Mouse (Mus musculus): Measurements from ENCODE around the gene Cdh10. TPM values are rescaled to one million over a fixed set of nuclear protein-coding genes. Genes with fewer than 3 reads are reported as not detected.

Gene Cdh10
- total RNA-seq, 2 experiments from 2014 or later = not detected

DNA sequence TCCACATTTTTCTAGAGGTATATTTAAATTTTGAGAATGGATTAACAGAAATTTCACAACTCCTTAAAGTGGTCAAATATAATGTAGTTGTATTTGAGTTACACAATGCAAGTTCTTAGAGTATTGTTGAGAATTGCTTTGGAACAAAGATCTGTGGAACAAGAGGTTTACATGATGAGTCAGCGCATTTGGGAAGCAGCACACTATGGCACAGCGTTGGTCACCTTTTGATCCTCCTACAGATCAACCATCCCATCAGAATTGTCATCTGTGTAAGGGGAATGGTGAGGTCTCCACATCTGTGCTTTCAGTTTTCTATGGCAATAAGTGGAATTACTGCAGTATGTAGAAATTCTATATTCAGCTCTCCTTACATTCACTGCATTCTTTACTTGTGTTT, 108.2 kb downstream of the Cdh10 start:
- ATAC-seq (replicated peaks; ENCODE audit: low FRiP score, low TSS enrichment, poor library complexity, severe bottlenecking) = no peak

DNA sequence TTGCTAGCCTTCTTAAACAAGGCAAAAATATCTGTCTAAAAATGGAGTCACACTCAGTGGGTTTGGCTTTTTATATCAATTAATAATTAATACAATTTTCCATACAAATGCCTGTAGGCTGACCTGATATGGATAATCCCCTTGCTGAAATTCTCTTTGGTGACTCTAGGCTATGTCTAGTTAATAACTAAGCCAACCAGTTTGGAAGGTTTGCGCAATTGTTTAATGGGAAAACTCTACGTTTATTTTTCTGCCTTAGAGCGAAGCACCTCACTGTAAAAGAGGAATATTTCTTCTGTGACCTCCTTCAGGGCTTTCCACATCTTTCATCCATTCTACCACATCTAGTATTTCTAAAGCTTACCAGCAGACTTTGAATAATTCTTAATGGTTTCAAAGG, 133.5 kb downstream of the Cdh10 start:
- ATAC-seq (replicated peaks; ENCODE audit: low FRiP score, low TSS enrichment, poor library complexity, severe bottlenecking) = no peak

GRCm38 (mm10) chr15:18975041-18975440, 156.3 kb downstream of the Cdh10 start:
- ATAC-seq (replicated peaks; ENCODE audit: low FRiP score, low TSS enrichment, poor library complexity, severe bottlenecking) = no peak

DNA sequence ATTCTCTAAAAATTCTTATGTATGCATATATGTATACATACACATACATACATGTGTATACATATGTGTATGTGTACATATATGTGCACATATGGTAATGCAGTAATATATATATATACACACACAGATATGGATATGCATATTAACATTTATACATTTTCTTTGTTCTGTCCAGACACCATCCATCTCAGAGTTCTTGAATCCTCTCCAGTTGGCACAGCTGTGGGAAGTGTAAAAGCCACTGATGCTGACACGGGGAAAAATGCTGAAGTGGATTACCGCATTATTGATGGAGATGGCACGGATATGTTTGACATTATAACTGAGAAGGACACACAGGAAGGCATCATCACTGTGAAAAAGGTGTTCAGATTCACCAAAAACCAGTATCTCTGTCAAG, 166.1 kb downstream of the Cdh10 start:
- ATAC-seq (replicated peaks; ENCODE audit: low FRiP score, low TSS enrichment, poor library complexity, severe bottlenecking) = no peak

DNA sequence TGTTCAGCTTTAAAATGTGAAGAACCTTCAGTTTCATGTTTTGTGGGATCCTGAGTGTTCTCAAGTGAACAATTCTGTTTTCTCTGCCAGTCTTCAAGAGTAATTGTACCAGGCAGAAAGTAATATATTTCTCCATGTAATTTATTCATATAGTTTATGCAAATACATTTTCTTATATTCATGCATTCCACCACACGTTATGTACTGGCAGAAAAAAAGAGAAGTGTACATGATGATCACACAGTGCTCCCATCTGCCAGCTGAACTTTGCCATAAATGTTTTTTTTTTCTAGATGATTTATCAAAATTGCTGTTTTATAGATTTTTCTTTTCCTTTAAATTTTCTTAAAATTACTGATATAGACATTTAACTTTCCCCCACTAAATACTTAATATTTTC, 168.9 kb downstream of the Cdh10 start:
- no peak for ATAC-seq (replicated peaks; ENCODE audit: low FRiP score, low TSS enrichment, poor library complexity, severe bottlenecking)

DNA sequence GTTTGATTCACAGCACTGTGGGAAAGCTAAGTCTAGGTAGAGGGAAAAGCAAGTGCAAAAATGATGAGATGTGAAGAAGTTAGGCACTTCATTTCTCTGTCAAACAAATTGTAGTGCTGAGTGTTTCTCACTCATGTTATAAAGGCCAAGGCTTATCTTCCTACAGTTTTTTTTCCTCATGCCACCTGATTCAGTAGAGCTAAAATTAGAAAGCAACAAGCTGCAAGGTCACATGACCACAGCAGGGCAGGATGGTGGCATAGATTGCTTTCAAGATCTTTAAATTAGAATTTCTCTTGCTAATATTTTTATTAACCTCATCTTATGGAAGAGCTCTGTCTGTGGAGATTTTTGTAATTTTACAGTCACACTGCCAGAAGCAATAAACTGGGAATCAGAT, 174.8 kb downstream of the Cdh10 start:
- no peak for ATAC-seq (replicated peaks; ENCODE audit: low FRiP score, low TSS enrichment, poor library complexity, severe bottlenecking)

DNA sequence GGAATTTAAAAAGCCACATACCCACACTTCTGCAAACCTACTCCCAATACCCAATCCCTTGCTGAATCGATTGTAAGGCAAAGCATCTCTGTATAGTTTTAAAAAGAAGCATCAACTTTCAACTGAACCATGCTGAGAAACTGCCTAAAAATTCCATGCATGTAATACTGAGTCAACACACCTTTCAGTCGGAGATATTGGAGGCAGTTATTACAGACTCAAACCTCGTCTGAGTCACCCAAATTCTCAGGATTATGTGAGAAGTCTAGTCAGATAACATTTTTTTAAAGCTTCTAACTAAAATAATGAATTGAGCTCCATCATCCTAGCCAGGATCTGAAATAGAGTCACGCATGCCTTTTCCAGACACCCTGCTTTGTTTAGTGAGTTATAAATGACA, 175.5 kb downstream of the Cdh10 start:
- no peak for ATAC-seq (replicated peaks; ENCODE audit: low FRiP score, low TSS enrichment, poor library complexity, severe bottlenecking)

GRCm38 (mm10) chr15:19010829-19011228, 192.1 kb downstream of the Cdh10 start:
- ATAC-seq (replicated peaks; ENCODE audit: low FRiP score, low TSS enrichment, poor library complexity, severe bottlenecking) = no peak

DNA sequence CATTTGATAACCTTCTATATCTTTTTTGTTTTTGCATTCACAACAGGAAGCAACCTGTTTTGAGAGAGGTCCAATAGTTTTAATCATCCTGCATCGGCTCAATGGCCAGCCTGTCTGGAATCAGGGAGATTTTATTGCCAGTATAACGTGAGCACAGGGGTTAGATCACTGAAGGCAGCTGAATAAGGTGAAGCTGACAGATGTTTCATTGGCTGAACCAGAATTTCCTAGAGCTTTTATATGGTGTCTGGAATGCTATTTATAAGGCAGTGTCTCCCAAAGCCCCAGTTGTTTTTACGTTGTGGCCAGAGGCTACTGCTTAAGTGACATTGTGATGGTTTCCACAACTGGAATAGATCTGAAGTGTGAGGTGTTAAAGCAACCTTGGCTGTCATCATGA, 214.2 kb downstream of the Cdh10 start:
- ATAC-seq (replicated peaks; ENCODE audit: low FRiP score, low TSS enrichment, poor library complexity, severe bottlenecking) = no peak

DNA sequence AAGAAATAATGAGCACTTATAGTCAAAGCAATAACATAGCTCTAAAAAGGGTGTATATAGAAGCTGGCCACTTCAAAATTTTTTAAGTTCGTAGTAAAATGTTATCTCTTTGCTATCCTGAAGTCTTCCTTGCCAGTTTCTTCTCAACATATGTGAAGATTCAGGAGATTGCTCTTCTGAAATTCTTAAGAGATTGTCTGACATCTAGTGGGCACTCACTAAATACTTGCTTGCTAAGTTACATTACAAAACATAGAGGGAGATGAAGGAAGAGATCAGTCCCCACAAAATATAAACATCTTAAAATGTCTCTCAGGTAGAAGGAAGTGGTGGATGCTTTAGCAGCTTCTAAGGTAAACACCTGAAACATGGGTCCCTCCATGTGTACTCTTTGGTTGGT, 221.3 kb downstream of the Cdh10 start:
- no peak for ATAC-seq (replicated peaks; ENCODE audit: low FRiP score, low TSS enrichment, poor library complexity, severe bottlenecking)

All from megakaryocyte-erythroid progenitor cell, adult 5-6 weeks (primary cell).